Mouse (Mus musculus): ENCODE data around the gene Alpk3. TPM values are rescaled to one million over a fixed set of nuclear protein-coding genes. Genes with fewer than 3 reads are reported as not detected.

The Alpk3 gene
- total RNA-seq, 2 experiments from 2014 or later: 201 to 258 TPM

- intact Hi-C loops (cut with DNase I): no loop called here
- peak; percentile 59 to 89 for DNase-seq
Observed at GRCm38 (mm10) chr7:81072463-81072862, 15.1 kb downstream of the Alpk3 start.

GRCm38 (mm10) chr7:81073273-81073672, 15.9 kb downstream of the Alpk3 start:
- no peak for DNase-seq
- intact Hi-C loops (cut with DNase I): no loop called here

DNA sequence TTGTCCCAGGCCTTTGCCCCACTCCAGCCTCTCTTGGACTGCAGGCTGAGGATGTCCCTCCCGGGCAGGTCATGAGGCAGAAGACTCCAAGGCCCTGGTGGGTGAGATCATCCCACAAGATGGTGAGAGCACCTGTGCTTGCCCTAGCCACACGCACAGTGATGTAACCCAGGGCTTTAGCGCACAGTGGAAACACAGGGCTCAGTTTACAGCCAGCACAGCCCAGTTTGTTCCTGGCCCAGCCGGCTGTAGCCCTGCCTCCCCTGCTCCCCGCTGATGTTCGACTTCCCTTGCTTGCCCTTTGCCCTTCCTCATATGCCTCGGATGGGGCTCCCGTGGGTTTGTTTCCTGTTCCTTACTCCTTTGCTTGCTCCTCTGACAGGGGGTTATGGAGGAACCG, 17.1 kb downstream of the Alpk3 start:
- intact Hi-C loops (cut with DNase I): no loop called here
- DNase-seq: peak in 1 of 2 experiments; percentile 48

- DNase-seq: no peak
- intact Hi-C loops (cut with DNase I): no loop called here
Observed at GRCm38 (mm10) chr7:81075299-81075698, 17.9 kb downstream of the Alpk3 start.

- no peak for DNase-seq
- intact Hi-C loops (cut with DNase I): no loop called here
Observed at GRCm38 (mm10) chr7:81075732-81076131, 18.3 kb downstream of the Alpk3 start.

DNA sequence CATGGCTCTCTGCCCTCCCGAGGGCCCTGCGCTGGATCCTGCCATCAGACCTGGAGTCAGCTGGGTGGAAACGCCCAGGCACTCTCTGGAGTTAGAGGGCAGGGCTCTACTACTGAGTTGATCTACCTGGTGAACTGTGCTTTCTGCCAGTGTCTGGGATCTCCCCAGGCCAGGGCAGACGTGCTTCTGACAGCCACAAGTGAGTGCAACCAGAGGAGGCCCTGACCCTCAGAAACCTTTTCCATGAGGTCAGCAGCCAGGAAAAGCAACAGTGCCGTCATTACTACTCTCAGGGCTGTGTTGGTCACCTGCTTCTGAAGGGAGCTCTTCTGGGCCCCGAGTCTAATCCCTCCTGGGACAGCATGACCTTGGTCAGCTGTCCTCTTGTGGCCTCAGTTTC, 19.6 kb downstream of the Alpk3 start:
- intact Hi-C loops (cut with DNase I): no loop called here

DNA sequence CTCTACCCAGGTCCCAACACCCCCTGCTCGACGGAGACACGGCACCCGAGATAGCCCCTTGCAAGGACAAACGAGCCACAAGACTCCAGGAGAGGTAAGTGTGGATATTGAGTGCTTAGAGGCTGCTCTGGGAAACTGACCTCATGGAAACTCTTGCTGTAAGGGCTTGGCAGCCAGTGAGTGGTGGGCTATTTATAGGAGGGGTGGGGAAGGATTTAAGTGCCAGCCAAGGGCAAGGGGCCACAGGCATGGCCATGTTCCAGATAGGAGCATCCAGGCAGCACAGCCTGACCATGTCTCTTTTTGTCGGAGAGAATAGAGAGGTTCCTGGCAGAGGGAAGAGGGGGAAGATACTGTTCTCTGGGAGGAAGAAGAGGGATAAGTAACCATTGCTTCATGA, 21.3 kb downstream of the Alpk3 start:
- intact Hi-C loops (cut with DNase I): no loop called here
- DNase-seq: no peak

More for the DNA sequence above, 19.6 kb downstream of the Alpk3 start:
- no peak for DNase-seq

DNA sequence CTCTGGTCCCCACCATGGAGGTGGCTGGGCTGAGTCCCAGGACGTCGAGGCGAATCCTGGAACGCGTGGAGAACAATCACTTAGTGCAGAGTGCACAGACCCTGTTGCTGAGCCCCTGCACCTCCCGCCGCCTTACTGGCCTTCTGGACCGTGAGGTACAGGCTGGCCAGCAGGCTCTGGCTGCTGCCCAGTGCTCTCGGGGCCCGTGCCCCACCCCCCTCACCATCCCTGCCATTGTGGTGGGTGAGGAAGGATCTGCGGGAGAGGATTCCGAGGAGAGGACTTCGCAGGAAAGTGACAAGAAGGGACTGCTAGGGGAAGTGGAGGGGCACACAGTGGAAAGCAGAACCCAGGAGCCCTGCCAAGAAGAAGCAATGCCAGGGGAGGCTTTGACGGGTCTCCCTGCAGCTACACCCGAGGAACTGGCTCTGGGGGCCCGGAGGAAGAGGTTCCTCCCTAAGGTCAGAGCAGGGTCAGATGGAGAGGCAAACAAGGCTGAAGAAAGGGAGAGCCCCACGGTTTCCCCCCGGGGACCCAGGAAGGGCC, 36.1 kb downstream of the Alpk3 start:
- DNase-seq: no peak
- intact Hi-C loops (cut with DNase I): no loop called here

- no peak for DNase-seq
- intact Hi-C loops (cut with DNase I): no loop called here
Observed at GRCm38 (mm10) chr7:81094104-81094757, 36.8 kb downstream of the Alpk3 start.

DNA sequence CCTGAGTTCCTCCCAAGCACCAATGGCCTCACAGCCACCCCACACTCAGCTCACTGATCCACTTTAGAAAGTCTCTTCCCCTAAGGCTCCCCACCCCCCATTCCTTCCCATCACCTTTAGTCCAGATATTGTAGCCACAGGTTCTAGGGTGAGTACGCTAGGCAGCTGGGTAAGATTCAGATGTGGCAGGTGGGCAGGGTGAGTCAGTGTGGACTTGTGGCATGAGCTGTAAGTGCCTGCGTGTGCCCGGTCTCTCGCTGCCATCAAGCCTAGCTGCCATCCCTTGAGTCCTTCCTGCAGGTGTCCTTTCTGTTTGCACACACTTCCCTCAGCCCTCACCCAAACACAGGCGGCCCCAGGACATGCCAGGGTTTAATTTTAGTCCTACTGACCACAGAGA, 42.9 kb downstream of the Alpk3 start:
- no peak for DNase-seq
- intact Hi-C loops (cut with DNase I): no loop called here

- intact Hi-C loops (cut with DNase I): no loop called here
- DNase-seq: no peak
Observed at GRCm38 (mm10) chr7:81102854-81103253, 45.5 kb downstream of the Alpk3 start.

GRCm38 (mm10) chr7:81105525-81105924, 48.1 kb downstream of the Alpk3 start:
- no peak for DNase-seq

DNA sequence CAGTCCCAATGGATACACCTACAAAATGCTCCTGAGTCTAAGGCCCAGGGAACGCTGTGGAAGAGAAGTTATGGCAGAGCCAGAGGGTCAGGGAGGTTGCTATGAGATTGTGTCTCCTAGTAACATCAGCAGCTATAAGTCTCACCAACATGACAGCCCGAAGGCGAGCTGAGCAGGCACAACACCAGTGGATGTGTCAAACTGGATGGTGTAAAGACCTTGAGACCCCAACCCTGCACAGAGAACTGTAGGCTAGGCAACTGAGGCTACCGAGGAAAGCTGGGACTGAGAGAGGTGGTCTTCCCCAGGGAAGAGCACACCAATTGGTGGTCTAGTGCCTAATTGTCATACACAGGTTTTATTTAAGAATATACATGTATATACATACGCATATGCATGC, 50.8 kb downstream of the Alpk3 start:
- DNase-seq: no peak
- intact Hi-C loops (cut with DNase I): no loop called here

More at GRCm38 (mm10) chr7:81105525-81105924, 48.1 kb downstream of the Alpk3 start:
- intact Hi-C loops (cut with DNase I): no loop called here

DNA sequence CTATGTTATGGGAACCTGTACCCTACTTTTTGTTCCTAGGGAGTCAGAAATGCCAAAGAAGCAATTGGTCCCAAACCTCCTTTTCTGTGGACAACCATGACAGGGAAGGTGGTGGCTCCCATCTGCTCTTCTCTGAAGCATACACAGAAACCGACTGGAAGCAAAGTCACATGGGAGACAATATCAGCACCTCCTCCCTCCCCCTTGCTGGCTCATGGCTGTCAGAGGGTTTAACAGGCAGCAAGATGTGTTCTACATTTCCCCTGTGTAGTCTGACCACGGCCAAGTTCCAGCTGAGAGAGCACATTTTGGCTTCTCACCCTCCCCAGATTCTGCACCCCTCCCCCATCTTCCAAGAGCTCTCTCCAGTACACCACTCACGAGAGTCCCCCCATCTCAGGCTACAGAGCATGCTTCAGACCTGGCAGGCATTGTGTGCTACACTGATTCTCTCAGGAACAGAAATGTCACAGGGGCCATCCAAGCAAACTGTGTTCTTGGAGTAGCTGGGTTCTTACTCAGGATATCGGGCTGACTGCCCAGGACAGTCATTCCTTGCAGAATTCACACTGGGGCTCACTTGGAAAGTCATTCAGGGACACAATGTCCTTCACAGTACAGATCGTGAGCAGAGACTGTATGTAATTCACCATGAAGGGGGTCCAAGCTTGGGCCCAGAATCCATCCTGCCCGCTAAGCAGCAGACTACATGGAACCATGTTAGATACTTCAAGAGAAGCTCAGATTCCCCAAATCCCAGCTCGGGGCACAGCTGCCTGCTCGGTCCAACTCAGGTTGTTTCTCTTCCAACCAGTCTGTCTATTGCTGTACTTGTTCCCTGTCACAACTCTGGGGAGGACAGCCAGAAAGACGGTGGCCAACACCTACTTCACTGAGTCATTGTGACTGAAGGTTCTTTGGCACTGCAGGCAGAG, 52.6 kb downstream of the Alpk3 start:
- intact Hi-C loops (cut with DNase I): no loop called here
- DNase-seq: peak; percentile 68 to 86

GRCm38 (mm10) chr7:81110791-81111190, 53.4 kb downstream of the Alpk3 start:
- intact Hi-C loops (cut with DNase I): no loop called here
- DNase-seq: no peak

GRCm38 (mm10) chr7:81111729-81112128, 54.3 kb downstream of the Alpk3 start:
- intact Hi-C loops (cut with DNase I): no loop called here
- no peak for DNase-seq

DNA sequence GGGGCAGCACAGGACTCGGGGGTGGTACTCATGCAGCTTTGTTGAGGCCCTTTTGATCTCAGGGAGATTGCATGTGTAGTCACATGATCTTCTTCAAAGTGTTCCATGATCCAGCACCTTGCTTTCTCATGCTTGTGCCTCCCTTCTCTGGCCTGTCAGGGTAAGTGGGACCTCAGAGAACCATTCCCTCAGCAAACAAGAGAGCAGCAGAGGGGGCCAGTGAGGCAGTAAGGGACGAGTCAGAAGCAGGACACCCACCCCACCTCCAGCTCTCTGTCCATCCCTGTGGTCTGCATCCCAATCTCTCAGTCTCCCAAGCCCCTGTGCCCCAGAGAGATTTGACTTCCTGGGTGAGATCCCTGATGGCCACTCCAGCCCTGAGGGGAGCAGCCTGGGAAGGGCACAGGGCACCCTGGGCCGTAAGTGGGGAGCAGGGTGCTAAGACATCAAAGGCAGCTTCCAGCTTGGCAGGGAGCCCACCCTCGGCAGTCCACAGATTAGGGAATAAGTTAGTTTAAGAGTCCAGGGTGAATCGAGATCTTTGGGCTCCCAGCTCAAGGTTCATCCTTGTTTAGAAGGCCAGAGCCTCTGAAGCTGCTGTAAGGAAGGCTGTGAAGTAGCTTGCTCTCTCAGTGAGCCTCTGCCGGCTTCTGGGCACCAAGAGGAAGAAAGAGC, 55.4 kb downstream of the Alpk3 start:
- no peak for DNase-seq
- intact Hi-C loops (cut with DNase I): no loop called here

DNA sequence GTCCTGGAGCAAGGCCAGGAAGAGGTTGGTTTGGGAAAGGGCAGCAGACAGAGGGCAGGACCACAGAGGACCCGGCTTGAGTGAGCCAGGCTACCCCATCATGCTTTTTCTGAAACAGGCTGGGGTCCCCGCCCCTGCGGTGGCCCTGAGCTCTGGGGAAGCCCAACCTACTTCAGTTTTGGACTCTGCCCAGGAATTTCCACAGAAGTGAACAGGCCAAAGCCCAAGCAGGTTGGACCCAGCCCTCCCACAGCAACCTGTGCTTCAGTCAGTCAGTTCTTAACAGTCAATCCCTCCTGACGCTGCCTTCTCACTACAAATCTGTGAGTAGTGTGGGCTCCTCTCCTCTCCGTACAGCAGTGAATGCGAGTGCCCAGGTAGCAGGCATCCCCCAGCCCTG, 57.2 kb downstream of the Alpk3 start, which contains the start of gene Slc28a1:
Gene Slc28a1, plus strand, starts transcription at position 245 of the 400 bp plus-strand sequence.
- intact Hi-C loops (cut with DNase I): no loop called here
- DNase-seq: no peak

DNA sequence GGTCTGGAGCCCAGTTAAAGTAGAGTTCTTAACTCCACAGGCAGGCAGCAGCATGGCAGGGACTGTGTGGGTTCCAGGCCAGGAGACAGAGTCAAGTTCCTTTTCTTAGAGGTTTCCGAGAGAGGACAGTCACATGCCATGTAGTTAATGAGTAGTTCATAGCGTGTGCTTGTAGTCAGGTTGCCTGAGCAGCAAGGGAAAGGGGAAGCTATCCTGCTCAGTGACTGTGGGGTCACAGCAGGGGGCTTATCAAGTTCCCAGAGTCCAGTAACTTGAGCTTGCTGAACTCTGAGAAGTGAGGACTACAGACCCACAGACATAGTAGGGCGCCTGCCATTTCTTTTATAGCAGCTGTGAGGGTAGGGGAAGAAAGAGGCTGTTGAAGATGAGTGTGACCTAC, 63.7 kb downstream of the Alpk3 start:
- no peak for DNase-seq
- intact Hi-C loops (cut with DNase I): no loop called here

- intact Hi-C loops (cut with DNase I): no loop called here
- no peak for DNase-seq
Observed at GRCm38 (mm10) chr7:81122808-81123207, 65.4 kb downstream of the Alpk3 start.

- DNase-seq: no peak
- intact Hi-C loops (cut with DNase I): no loop called here
Observed at GRCm38 (mm10) chr7:81123553-81123952, 66.2 kb downstream of the Alpk3 start.

Data from gastrocnemius, postnatal 36 days (tissue).